ENCODE assay signal across 7 mouse cellular contexts in the genomic region with DNA sequence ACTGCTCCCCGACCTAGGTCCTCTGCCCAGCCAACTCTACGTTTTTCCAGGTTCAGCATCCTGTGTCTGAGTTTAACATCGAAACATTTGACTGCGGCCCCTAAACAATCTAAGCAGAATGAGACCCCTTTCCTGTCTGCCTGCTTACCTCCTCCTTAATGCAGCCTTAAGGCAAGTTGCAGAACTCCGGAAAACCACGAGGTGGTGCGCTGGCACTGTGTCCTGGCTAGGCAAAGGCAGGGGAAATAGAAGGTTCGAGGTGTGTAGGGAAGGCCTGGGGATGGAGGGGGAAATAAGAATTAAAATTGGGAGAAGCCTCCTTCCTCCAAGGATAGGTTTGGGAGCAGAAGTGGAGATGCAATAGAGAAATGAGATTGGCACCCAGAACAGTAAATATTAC. TPM values are rescaled to one million over a fixed set of nuclear protein-coding genes. Genes with fewer than 3 reads are reported as not detected.
A peak's percentile ranks its signal among the peaks of the same experiment; 100 is the strongest.
DNase-seq lines count a peak whose midpoint lies in the region; ATAC-seq and TF ChIP-seq lines count a peak whose summit lies in the region.

No protein-coding gene starts in this region.

- H3K4me2 ChIP-seq in forebrain, embryonic 13.5 days = peak overlapping the region; percentile 24; the same call in 1 of the 2 replicates
- no peak overlapping the region for H3K4me2 ChIP-seq in hindbrain, embryonic 16.5 days (ENCODE audit: low read length)
- no peak overlapping the region for H3K4me2 ChIP-seq in midbrain, embryonic 14.5 days (ENCODE audit: low read length)
- no peak overlapping the region for H3K4me2 ChIP-seq in stomach, postnatal 0 days (replicated peaks; ENCODE audit: low read depth)

- peak; percentile 47 for DNase-seq in MEL (ENCODE audit: low read depth, low spot score)
- DNase-seq in left cerebral cortex, postnatal 14 days (ENCODE audit: low spot score in 2 of 2) = peak; percentile 77 to 84
- DNase-seq in midbrain, embryonic 14.5 days = peak; percentile 89
- peak; percentile 79 for DNase-seq in stomach, postnatal 0 days (ENCODE audit: low spot score)

- intact Hi-C loops in left cerebral cortex, postnatal 14 days (cut with DNase I) = loop anchor here (1.0 to 10.0 kb wide), 3 partner anchors 133 to 404 kb away; a partner anchor contains a TSS

- no peaks in the 10 kb centered on the region for H3K4me1 ChIP-seq in MEL (ENCODE audit: control insufficient read depth in 1 of 2, insufficient read depth in 2 of 2, low read length in 2 of 2)
- H3K4me1 ChIP-seq in bone marrow, adult 2 months (ENCODE audit: control insufficient read depth, insufficient read depth, low read length) = no peaks in the 10 kb centered on the region
- peaks cover 23% of the 10 kb centered on the region for H3K4me1 ChIP-seq in forebrain, embryonic 13.5 days
- H3K4me1 ChIP-seq in hindbrain, embryonic 16.5 days (ENCODE audit: control insufficient read depth, insufficient read depth, low read depth, low read length) = peaks cover 16% of the 10 kb centered on the region
- peaks cover 13% of the 10 kb centered on the region; the same call in 1 of the 2 replicates for H3K4me1 ChIP-seq in midbrain, embryonic 14.5 days (ENCODE audit: control insufficient read depth, insufficient read depth, low read length)
- H3K4me1 ChIP-seq in stomach, postnatal 0 days (replicated peaks; ENCODE audit: control insufficient read depth, insufficient read depth) = peaks cover 3% of the 10 kb centered on the region; the same call in 1 of the 2 replicates

- no peak for TF ChIP-seq EP300 in MEL (IDR thresholded peaks at IDR 0.05; ENCODE audit: low read depth in 1 of 2, low read length in 2 of 2)
- TF ChIP-seq EP300 in stomach, postnatal 0 days (optimal IDR thresholded peaks at IDR 0.05) = no peak

- no peak overlapping the region for H3K4me3 ChIP-seq in MEL (ENCODE audit: control insufficient read depth in 1 of 2, insufficient read depth in 1 of 2, low read depth in 2 of 2, low read length in 2 of 2)
- no peak overlapping the region for H3K4me3 ChIP-seq in bone marrow, adult 2 months (replicated peaks; ENCODE audit: control insufficient read depth, low read depth, low read length)
- no peak overlapping the region for H3K4me3 ChIP-seq in forebrain, embryonic 13.5 days
- no peak overlapping the region for H3K4me3 ChIP-seq in hindbrain, embryonic 16.5 days (ENCODE audit: low read length)
- H3K4me3 ChIP-seq in midbrain, embryonic 14.5 days (replicated peaks; ENCODE audit: low read depth, low read length) = no peak overlapping the region
- H3K4me3 ChIP-seq in stomach, postnatal 0 days (ENCODE audit: low read depth, low read length) = no peak overlapping the region

- WGBS in bone marrow, adult 2 months = 5% methylated on average over 8 of the region's 8 CpGs
- 4% methylated on average over 8 of the region's 8 CpGs for WGBS in forebrain, embryonic 13.5 days
- WGBS in hindbrain, embryonic 16.5 days = 4% methylated on average over 8 of the region's 8 CpGs
- WGBS in midbrain, embryonic 14.5 days = 3% methylated on average over 8 of the region's 8 CpGs
- 8% methylated on average over 8 of the region's 8 CpGs for WGBS in stomach, postnatal 0 days

- peaks cover 2 to 6% of the 10 kb centered on the region in 2 experiments; a peak in 3 of 4 replicates for H3K27me3 ChIP-seq in MEL (ENCODE audit: control insufficient read depth in 1 of 2, insufficient read depth in 2 of 2, low read length in 2 of 2)
- peaks cover 66% of the 10 kb centered on the region for H3K27me3 ChIP-seq in forebrain, embryonic 13.5 days
- peaks cover 45% of the 10 kb centered on the region for H3K27me3 ChIP-seq in hindbrain, embryonic 16.5 days (replicated peaks; ENCODE audit: control insufficient read depth, insufficient read depth, low read length)
- H3K27me3 ChIP-seq in midbrain, embryonic 14.5 days (ENCODE audit: control insufficient read depth, insufficient read depth, low read length) = peaks cover 62% of the 10 kb centered on the region
- peaks cover 6% of the 10 kb centered on the region; the same call in 1 of the 2 replicates for H3K27me3 ChIP-seq in stomach, postnatal 0 days (ENCODE audit: control insufficient read depth, insufficient read depth, low read length)

- no peak overlapping the region for H3K27ac ChIP-seq in MEL (ENCODE audit: control insufficient read depth, low read depth, low read length)
- H3K27ac ChIP-seq in bone marrow, adult 2 months (ENCODE audit: control insufficient read depth, insufficient read depth, low read depth, low read length, poor library complexity) = no peak overlapping the region
- no peak overlapping the region for H3K27ac ChIP-seq in forebrain, embryonic 13.5 days
- no peak overlapping the region for H3K27ac ChIP-seq in hindbrain, embryonic 16.5 days (ENCODE audit: low read depth, low read length)
- H3K27ac ChIP-seq in midbrain, embryonic 14.5 days (replicated peaks; ENCODE audit: low read depth, low read length) = no peak overlapping the region
- no peak overlapping the region for H3K27ac ChIP-seq in stomach, postnatal 0 days (replicated peaks)

- peak; percentile 21 to 83 (median 82); a peak in 4 of 6 replicates for TF ChIP-seq CTCF in MEL (IDR thresholded peaks at IDR 0.05 in 2 of 3, conservative IDR thresholded peaks at IDR 0.05 in 1 of 3; ENCODE audit: control insufficient read depth in 1 of 3, insufficient read depth in 1 of 3, low read depth in 2 of 3, low read length in 3 of 3, poor library complexity in 1 of 3, severe bottlenecking in 1 of 3)
- peak; percentile 78 for TF ChIP-seq CTCF in bone marrow, adult 2 months (IDR thresholded peaks at IDR 0.05; ENCODE audit: control insufficient read depth, insufficient read depth, low read length)
- TF ChIP-seq CTCF in stomach, postnatal 0 days (IDR thresholded peaks at IDR 0.05; ENCODE audit: low read depth) = peak; percentile 97

- no peaks in the 10 kb centered on the region for H3K9me3 ChIP-seq in MEL (replicated peaks; ENCODE audit: insufficient read depth, low read length)
- no peaks in the 10 kb centered on the region for H3K9me3 ChIP-seq in forebrain, embryonic 13.5 days (replicated peaks)
- H3K9me3 ChIP-seq in hindbrain, embryonic 16.5 days (ENCODE audit: control insufficient read depth, low read length) = no peaks in the 10 kb centered on the region
- no peaks in the 10 kb centered on the region for H3K9me3 ChIP-seq in midbrain, embryonic 14.5 days (ENCODE audit: control insufficient read depth, low read length)
- H3K9me3 ChIP-seq in stomach, postnatal 0 days (ENCODE audit: control insufficient read depth, low read length) = no peaks in the 10 kb centered on the region

- no peak overlapping the region for H3K9ac ChIP-seq in MEL (ENCODE audit: control insufficient read depth, low read depth, low read length, poor library complexity, severe bottlenecking)
- no peak overlapping the region for H3K9ac ChIP-seq in forebrain, embryonic 13.5 days
- no peak overlapping the region for H3K9ac ChIP-seq in hindbrain, embryonic 16.5 days (ENCODE audit: low read depth, low read length)
- H3K9ac ChIP-seq in midbrain, embryonic 14.5 days (replicated peaks; ENCODE audit: low read length) = no peak overlapping the region
- H3K9ac ChIP-seq in stomach, postnatal 0 days (ENCODE audit: low read length) = no peak overlapping the region

- H3K36me3 ChIP-seq in MEL (ENCODE audit: control insufficient read depth in 1 of 2, insufficient read depth in 2 of 2, low read length in 2 of 2) = no peaks in the 10 kb centered on the region
- no peaks in the 10 kb centered on the region for H3K36me3 ChIP-seq in forebrain, embryonic 13.5 days (ENCODE audit: poor library complexity, severe bottlenecking)
- H3K36me3 ChIP-seq in hindbrain, embryonic 16.5 days (ENCODE audit: control insufficient read depth, insufficient read depth, low read length) = no peaks in the 10 kb centered on the region
- no peaks in the 10 kb centered on the region for H3K36me3 ChIP-seq in midbrain, embryonic 14.5 days (ENCODE audit: control insufficient read depth, insufficient read depth, low read length)
- no peaks in the 10 kb centered on the region for H3K36me3 ChIP-seq in stomach, postnatal 0 days (ENCODE audit: control insufficient read depth, insufficient read depth, low read length)

- peak; percentile 66 for TF ChIP-seq RAD21 in MEL (IDR thresholded peaks at IDR 0.05; ENCODE audit: low read depth, low read length)

- ATAC-seq in forebrain, embryonic 13.5 days = peak; percentile 52; the same call in 1 of the 2 replicates
- peak; percentile 73; the same call in 1 of the 2 replicates for ATAC-seq in hindbrain, embryonic 16.5 days
- no peak for ATAC-seq in midbrain, embryonic 14.5 days (ENCODE audit: low FRiP score, low TSS enrichment)
- peak; percentile 41; the same call in 1 of the 2 replicates for ATAC-seq in stomach, postnatal 0 days (ENCODE audit: low FRiP score, low TSS enrichment)

- no peaks in the 10 kb centered on the region for H3K79me2 ChIP-seq in MEL (ENCODE audit: control insufficient read depth, insufficient read depth, low read length, poor library complexity)

- no peak for TF ChIP-seq POLR2A in MEL (IDR thresholded peaks at IDR 0.05; ENCODE audit: control insufficient read depth in 1 of 2, insufficient read depth in 1 of 2, low read depth in 1 of 2, low read length in 2 of 2, poor library complexity in 1 of 2)
- TF ChIP-seq POLR2A in bone marrow, adult 2 months (IDR thresholded peaks at IDR 0.05; ENCODE audit: borderline replicate concordance, control insufficient read depth, low read depth, low read length) = no peak

RNA-seq across cellular contexts. Expression of a gene that starts 1.4 kb away (rescaled TPM):
- total RNA-seq in MEL (2012; rRNA removed) = not detected in 2 replicates
- polyA plus RNA-seq in MEL (2012; ENCODE audit: insufficient read depth in 1 of 2, insufficient read length in 2 of 2, low read depth in 1 of 2, low replicate concordance in 2 of 2, missing spikeins in 1 of 2) = not detected
- polyA plus RNA-seq in bone marrow, adult 2 months (2011; ENCODE audit: insufficient read depth, insufficient read length, low replicate concordance, missing spikeins) = 0.57 TPM in 1 of 2 replicates, not detected in the other
- polyA plus RNA-seq in forebrain, embryonic 13.5 days (2015; fragmentation: Nextera tagmentation; extraction: Ambion mirVana) = 0.19 TPM in 1 of 2 replicates, not detected in the other
- polyA plus RNA-seq in hindbrain, embryonic 16.5 days (2015; fragmentation: Nextera tagmentation; extraction: Ambion mirVana) = 0.19 and 0.32 TPM in 2 replicates
- not detected for total RNA-seq in left cerebral cortex, postnatal 14 days (2021)
- polyA plus RNA-seq in midbrain, embryonic 14.5 days (2014; fragmentation: Nextera tagmentation; extraction: Ambion mirVana) = 0.13 and 0.38 TPM in 2 replicates
- polyA plus RNA-seq in stomach, postnatal 0 days (2015; fragmentation: Nextera tagmentation; extraction: Ambion mirVana) = 8.0 and 8.5 TPM in 2 replicates

RNA-seq across cellular contexts. Expression of a gene that starts 27.6 kb away (rescaled TPM):
- total RNA-seq in MEL (2012; rRNA removed) = not detected in 2 replicates
- polyA plus RNA-seq in MEL (2012; ENCODE audit: insufficient read depth in 1 of 2, insufficient read length in 2 of 2, low read depth in 1 of 2, low replicate concordance in 2 of 2, missing spikeins in 1 of 2) = not detected
- polyA plus RNA-seq in bone marrow, adult 2 months (2011; ENCODE audit: insufficient read depth, insufficient read length, low replicate concordance, missing spikeins) = not detected in 2 replicates
- not detected in 2 replicates for polyA plus RNA-seq in forebrain, embryonic 13.5 days (2015; fragmentation: Nextera tagmentation; extraction: Ambion mirVana)
- polyA plus RNA-seq in hindbrain, embryonic 16.5 days (2015; fragmentation: Nextera tagmentation; extraction: Ambion mirVana) = not detected in 2 replicates
- total RNA-seq in left cerebral cortex, postnatal 14 days (2021) = not detected
- 0.12 TPM in 1 of 2 replicates, not detected in the other for polyA plus RNA-seq in midbrain, embryonic 14.5 days (2014; fragmentation: Nextera tagmentation; extraction: Ambion mirVana)
- 1.6 and 1.7 TPM in 2 replicates for polyA plus RNA-seq in stomach, postnatal 0 days (2015; fragmentation: Nextera tagmentation; extraction: Ambion mirVana)

RNA-seq across cellular contexts. Expression of a gene that starts 41.9 kb away (rescaled TPM):
- not detected in 2 replicates for total RNA-seq in MEL (2012; rRNA removed)
- not detected for polyA plus RNA-seq in MEL (2012; ENCODE audit: insufficient read depth in 1 of 2, insufficient read length in 2 of 2, low read depth in 1 of 2, low replicate concordance in 2 of 2, missing spikeins in 1 of 2)
- 0.27 and 2.1 TPM in 2 replicates for polyA plus RNA-seq in bone marrow, adult 2 months (2011; ENCODE audit: insufficient read depth, insufficient read length, low replicate concordance, missing spikeins)
- polyA plus RNA-seq in forebrain, embryonic 13.5 days (2015; fragmentation: Nextera tagmentation; extraction: Ambion mirVana) = 2.4 and 3.9 TPM in 2 replicates
- 16.7 and 19.3 TPM in 2 replicates for polyA plus RNA-seq in hindbrain, embryonic 16.5 days (2015; fragmentation: Nextera tagmentation; extraction: Ambion mirVana)
- total RNA-seq in left cerebral cortex, postnatal 14 days (2021) = 10 to 100 TPM; 12.2 to 15.5 TPM
- 9.0 and 11.7 TPM in 2 replicates for polyA plus RNA-seq in midbrain, embryonic 14.5 days (2014; fragmentation: Nextera tagmentation; extraction: Ambion mirVana)
- polyA plus RNA-seq in stomach, postnatal 0 days (2015; fragmentation: Nextera tagmentation; extraction: Ambion mirVana) = 15.6 and 17.0 TPM in 2 replicates
